Mouse (Mus musculus) liver, adult 2 months (tissue): ENCODE data around the gene Pdk2.

Experiments used
- CTCF ChIP-seq: fragments of 200-500 bp; IDR thresholded peaks from 2 replicates; pipeline ENCODE4 v1.5.1; 2011; ENCODE audit warnings: low read depth, low read length, control low read depth
- POLR2A ChIP-seq: fragments of 200-500 bp; IDR thresholded peaks from 2 replicates; pipeline ENCODE4 v1.6.1; 2011; ENCODE audit warnings: low read length, control low read depth; ENCODE audit not compliant: insufficient read depth; ENCODE audit errors: extremely low read depth

DNA sequence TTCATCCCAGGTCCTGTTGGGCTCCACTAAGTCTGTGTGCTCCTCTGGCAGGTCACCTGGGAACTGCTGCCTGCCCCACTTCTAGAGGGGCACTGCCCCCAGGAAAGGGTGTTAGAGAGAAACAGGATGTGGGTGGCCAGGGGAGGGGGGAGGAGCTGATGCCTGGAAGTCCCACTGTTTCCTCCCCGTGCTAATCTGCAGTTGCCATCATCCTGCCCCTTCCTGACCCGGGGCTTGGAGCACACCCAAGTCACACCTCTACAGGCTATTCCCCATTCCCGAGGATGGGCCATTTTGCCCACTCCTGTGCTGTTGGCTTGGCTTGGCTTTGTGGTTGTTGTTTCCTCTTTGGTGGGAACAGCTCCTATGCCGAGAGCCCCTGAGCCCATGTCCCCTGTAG lies 40.6 kb downstream of the Pdk2 start:
- no peak for TF ChIP-seq CTCF
- TF ChIP-seq POLR2A = no peak
